Mouse (Mus musculus) spleen, embryonic (tissue): ENCODE data around the gene Mrps23.

Experiments
- CTCF ChIA-PET: fragments of 350-600 bp; sonication (Branson Sonifier 250); formaldehyde crosslinking; loops from one replicate; lab custom pipeline; 2022; lab: Charles Lee

Mrps23 gene

DNA sequence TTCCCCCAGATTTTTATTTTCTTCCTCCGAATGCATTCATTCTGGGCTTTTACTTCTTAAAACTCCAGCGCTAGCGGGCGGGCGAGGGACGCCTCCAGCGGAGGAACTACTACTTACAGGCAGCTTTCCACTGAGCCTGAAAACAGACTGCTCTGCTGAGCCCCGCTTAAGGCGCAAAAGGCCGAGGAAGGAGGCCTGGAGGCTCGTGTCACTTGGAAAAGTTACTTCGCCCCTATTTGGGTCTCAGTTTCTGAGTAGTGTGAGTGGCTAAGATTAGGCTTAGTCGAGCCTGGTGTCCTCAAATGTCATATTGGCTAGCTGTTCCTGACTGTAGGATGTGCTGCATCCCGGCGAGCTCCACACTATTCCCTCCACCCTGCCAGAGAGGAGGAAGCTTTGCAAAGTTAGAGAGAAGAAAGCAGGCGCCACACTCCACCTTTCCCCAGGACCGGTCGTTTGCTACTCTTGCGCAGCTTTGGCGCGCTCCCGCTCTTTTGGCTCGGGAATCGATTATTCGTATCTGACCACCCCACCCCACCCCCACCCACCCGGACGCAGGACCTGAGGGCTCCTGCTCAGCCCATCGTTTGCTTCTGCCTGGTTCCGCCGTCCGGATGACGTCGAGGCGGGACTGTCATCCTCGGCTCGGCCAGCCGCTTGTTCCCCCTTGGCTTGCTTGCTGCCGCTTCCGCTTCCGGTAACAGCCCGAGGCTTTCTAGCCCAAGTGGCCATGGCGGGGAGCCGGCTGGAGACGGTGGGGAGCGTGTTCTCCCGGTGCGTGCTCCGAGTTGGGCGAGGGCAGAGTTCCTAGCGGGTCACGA lies at the start of gene Mrps23:
Mrps23 (plus strand) TSS at position 677 of the 821 bp plus-strand sequence.
- CTCF ChIA-PET, result interaction anchor here (0.6 to 1.6 kb wide), 2 partner anchors 13 to 145 kb away, joined by 3 read pairs; no protein-coding TSS in a partner anchor

DNA sequence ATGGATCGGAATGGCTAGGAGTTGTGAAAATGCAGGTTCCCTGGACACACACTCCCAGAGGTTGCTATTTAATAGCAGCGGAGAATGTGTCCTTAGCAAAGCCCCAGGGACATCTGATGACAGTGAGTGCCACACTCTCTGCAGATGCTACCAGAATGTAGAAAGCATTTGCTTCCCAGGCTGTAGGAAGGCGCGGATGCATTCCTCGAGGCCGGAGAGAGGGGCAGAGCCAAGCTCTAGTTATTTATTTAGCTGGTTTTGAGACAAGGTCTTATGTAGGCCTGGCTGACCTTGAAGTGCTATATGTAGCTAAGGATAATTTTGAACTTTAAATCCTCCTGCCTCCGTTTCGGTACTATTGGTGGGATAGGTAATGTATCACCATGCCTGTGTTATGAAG lies 49.7 kb upstream of the Mrps23 start:
- CTCF ChIA-PET, result no interaction called here

- CTCF ChIA-PET, result no interaction called here
Measured at GRCm38 (mm10) chr11:88155451-88155850, 48.7 kb upstream of the Mrps23 start.

GRCm38 (mm10) chr11:88155998-88156397 lies 48.2 kb upstream of the Mrps23 start:
- CTCF ChIA-PET, result no interaction called here

DNA sequence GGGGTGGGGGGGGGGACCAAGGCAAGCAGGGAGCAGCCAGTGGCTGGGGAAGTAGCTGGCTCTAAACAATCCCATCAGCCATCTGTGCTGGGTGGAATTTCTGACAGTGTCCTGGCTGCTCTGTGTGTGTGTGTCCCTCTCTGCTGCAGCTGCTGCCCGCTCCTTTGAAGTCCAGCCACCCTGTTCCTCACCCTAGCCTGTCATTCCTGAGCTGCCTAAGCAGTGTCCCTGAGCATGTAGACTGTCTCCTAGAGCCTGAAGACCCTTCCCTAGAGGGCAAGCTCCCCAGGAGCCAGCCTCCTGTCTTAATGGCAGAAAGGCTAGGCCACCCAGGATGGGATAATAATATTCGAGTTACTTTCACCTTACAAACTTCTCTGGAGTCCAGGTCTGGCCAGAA lies 47.8 kb upstream of the Mrps23 start:
- CTCF ChIA-PET, result interaction anchor here (0.8 kb wide), 1 partner anchor 23 kb away, joined by 7 read pairs; no protein-coding TSS in a partner anchor

- CTCF ChIA-PET, result no interaction called here
Measured at GRCm38 (mm10) chr11:88158842-88159246, 45.3 kb upstream of the Mrps23 start.

DNA sequence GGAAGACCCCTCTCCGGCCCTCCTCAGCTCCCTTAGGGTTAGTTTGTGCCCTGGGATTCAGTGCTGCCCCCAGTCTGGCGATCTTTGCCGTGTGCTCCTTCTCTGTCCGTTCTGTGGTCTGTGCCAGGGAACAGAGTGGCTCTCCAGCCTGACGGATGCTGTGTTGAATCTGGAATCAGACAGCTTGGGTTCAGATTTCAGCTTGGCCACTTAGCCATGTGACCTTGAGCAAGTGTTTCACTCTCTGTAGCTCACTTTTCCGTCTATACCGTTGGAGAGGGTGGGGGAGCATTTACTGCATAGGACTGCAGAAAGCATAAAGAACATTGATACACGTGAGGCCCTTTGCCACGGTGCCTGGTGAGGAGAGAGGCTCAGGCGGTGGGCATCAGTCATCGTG lies 44.8 kb upstream of the Mrps23 start:
- CTCF ChIA-PET, result no interaction called here

DNA sequence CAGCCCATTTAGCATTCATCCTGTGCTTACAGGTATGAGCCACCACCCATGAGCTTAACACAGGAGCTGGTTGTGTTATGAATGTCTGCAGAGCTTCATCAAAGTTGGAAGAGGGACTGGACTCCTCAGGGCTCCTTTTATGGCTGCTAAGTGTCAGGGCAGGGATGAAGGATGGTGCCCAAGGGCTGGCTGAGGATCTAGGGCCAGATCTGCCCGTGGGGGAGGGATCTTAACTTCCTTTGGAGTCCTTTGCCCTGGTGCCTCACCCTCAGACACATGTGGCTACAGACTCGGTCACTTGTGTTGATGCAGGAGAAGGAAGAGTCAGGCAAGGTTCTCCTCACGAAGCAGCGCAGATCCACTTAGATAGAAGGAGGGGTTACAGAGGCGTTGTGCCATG lies 43.9 kb upstream of the Mrps23 start:
- CTCF ChIA-PET, result interaction anchor here (0.7 kb wide), 1 partner anchor 90 kb away, joined by 5 read pairs; no protein-coding TSS in a partner anchor

GRCm38 (mm10) chr11:88161051-88161581 lies 43.1 kb upstream of the Mrps23 start:
- CTCF ChIA-PET, result interaction anchor here (0.7 to 1.5 kb wide), 3 partner anchors 12 to 102 kb away, joined by 3 to 4 read pairs (median 3); no protein-coding TSS in a partner anchor

- CTCF ChIA-PET, result interaction anchor here (0.8 to 1.5 kb wide), 2 partner anchors 78 to 103 kb away, joined by 3 to 4 read pairs; no protein-coding TSS in a partner anchor
Measured at GRCm38 (mm10) chr11:88161651-88162362, 42.4 kb upstream of the Mrps23 start.

GRCm38 (mm10) chr11:88162740-88163139 lies 41.4 kb upstream of the Mrps23 start:
- CTCF ChIA-PET, result interaction anchor here (0.6 to 0.8 kb wide), 3 partner anchors 42 to 73 kb away, joined by 3 to 21 read pairs (median 3); no protein-coding TSS in a partner anchor

GRCm38 (mm10) chr11:88164213-88164723 lies 39.9 kb upstream of the Mrps23 start:
- CTCF ChIA-PET, result interaction anchor here (0.7 kb wide), 1 partner anchor 13 kb away, joined by 11 read pairs; no protein-coding TSS in a partner anchor

DNA sequence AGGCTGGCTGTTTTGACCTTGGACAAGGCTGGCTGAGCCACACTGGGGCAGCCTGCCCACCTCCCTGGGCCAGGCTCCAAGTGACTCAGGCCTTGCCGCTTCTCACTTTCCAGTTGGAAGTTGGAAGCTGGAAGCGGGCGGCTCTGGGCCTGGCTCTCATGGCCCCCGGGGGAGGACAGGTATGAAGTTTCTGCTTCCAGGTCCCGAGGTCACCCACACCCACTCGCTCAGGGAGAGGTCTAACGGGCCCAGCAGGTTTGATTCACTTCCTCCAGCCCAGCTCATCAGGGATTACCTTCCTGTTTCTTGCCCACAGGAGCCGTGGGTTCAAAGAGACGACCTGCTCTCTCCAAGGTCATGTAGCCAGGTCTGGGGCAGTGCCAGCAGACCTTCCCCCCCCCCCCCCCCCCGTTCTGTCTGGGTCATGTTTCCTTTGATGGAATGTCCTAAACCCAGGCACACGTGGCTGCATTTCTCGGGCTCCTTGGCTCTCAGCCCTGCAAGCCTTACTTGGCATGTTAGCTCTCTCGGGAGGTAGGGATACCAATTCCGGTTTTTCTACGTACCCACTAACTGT lies 39.3 kb upstream of the Mrps23 start:
- CTCF ChIA-PET, result interaction anchor here (0.6 to 0.7 kb wide), 2 partner anchors 13 to 190 kb away, joined by 7 to 11 read pairs; no protein-coding TSS in a partner anchor

GRCm38 (mm10) chr11:88165683-88166364 lies 38.4 kb upstream of the Mrps23 start:
- CTCF ChIA-PET, result interaction anchor here (0.6 kb wide), 1 partner anchor 191 kb away, joined by 7 read pairs; no protein-coding TSS in a partner anchor

DNA sequence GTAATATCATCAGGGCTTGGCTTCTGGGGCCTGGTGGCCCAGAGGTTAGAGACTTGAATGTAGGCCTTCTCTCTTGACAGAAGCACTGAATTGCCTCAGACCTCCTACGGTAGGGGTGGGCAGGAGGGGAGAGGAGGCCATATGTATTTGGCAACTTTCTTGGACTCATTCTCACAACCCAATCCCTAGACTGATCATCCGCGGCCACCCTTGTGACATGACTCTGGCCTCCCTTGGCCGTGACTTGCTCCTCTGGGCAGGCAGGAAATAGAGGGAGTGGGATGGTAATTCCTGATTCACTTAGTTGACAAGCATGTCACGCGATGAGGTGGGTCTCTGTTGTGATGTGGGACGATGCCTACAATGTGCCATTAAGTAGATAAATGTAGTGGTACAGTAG lies 37.7 kb upstream of the Mrps23 start:
- CTCF ChIA-PET, result no interaction called here

DNA sequence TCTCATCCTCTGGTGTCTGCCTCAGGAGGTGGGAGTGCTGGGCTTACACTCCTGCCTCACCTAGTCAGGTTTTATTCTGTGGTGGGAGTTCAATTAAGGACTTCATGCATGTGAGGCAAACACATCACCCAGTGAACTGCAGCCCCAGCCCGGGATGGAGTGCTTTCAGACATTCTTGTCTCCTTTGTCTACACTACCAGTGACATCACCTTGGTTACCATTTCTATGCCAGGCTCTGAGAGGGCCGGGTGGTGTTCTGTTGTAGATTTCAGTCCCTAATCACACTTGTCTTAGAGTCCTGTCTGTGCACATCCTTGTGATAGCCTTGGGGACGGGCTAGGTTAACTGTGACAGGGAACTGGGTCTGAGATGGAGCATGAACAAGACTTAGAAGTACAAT lies 35.6 kb upstream of the Mrps23 start:
- CTCF ChIA-PET, result interaction anchor here (0.7 kb wide), 2 partner anchors 45 to 381 kb away, joined by 5 to 7 read pairs; no protein-coding TSS in a partner anchor

DNA sequence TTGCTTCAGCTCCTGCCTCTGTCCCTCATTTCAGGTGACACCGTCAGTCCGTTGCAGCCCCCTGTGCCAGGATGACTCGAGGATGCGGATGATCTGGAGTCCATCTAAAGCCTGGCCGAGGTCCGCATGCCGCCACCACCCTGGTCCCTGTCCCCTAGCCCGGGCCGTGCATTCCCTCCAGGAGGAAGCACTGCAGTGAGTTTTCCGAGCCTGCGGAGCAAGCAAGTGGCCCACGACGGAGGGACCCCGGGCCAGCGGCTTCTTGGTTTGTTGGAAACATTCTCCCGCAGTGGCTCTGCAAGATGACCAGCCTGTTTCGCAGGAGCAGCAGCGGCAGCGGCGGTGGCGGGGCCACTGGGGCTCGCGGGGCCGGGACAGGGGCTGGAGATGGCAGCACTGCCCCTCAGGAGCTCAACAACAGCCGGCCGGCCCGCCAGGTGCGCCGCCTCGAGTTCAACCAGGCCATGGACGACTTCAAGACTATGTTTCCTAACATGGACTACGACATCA lies 34.6 kb upstream of the Mrps23 start:
- CTCF ChIA-PET, result no interaction called here

GRCm38 (mm10) chr11:88170606-88171005 lies 33.6 kb upstream of the Mrps23 start:
- CTCF ChIA-PET, result no interaction called here

GRCm38 (mm10) chr11:88171876-88172442 lies 32.2 kb upstream of the Mrps23 start:
- CTCF ChIA-PET, result interaction anchor here (0.6 kb wide), 1 partner anchor 90 kb away, joined by 5 read pairs; no protein-coding TSS in a partner anchor
